Mouse (Mus musculus) forebrain, postnatal 0 days (tissue): ENCODE measurements around the gene Gm13279. TPM values are rescaled to one million over a fixed set of nuclear protein-coding genes. Genes with fewer than 3 reads are reported as not detected.
"Not testable (repeated sequence)": the region's sequence is repeated elsewhere in the genome, so short reads cannot be mapped to it uniquely, and the experiment has no call there.

Experiments
- ATAC-seq: fragments of 200-750 bp; cut with Nextera tagmentation; 2 replicates; pipeline ENCODE4 v1.8.0; 2017; ENCODE audit warnings: mild to moderate bottlenecking, moderate library complexity
- DNase-seq: peaks from one replicate; pipeline ENCODE4 v3.0.0-alpha.2; 2015
- H3K27ac ChIP-seq: fragments of 300-500 bp; sonication (generic); 2 replicates; pipeline ENCODE4 v1.5.1; 2014; ENCODE audit warnings: low read depth, mild to moderate bottlenecking, antibody characterized with exemption, low read length, moderate library complexity, mixed read lengths
- H3K27me3 ChIP-seq: fragments of 300-500 bp; sonication (generic); 2 replicates; pipeline ENCODE4 v1.6.1; 2014; ENCODE audit warnings: mild to moderate bottlenecking, low read length, mixed read lengths; ENCODE audit not compliant: insufficient read depth
- H3K36me3 ChIP-seq: fragments of 300-500 bp; sonication (generic); 2 replicates; pipeline ENCODE4 v1.6.1; 2014; ENCODE audit warnings: mild to moderate bottlenecking, moderate library complexity; ENCODE audit not compliant: insufficient read depth
- H3K4me1 ChIP-seq: fragments of 300-500 bp; sonication (generic); 2 replicates; pipeline ENCODE4 v1.6.1; 2014; ENCODE audit warnings: antibody characterized with exemption; ENCODE audit not compliant: insufficient read depth
- H3K4me2 ChIP-seq: fragments of 300-500 bp; sonication (generic); 2 replicates; pipeline ENCODE4 v1.6.1; 2014; ENCODE audit warnings: low read depth, mild to moderate bottlenecking, moderate library complexity
- H3K4me3 ChIP-seq: fragments of 300-500 bp; sonication (generic); 2 replicates; pipeline ENCODE4 v1.5.1; 2014; ENCODE audit warnings: low read depth, low read length, mixed read lengths
- H3K9ac ChIP-seq: fragments of 300-500 bp; sonication (generic); 2 replicates; pipeline ENCODE4 v1.6.1; 2014; ENCODE audit warnings: mild to moderate bottlenecking
- H3K9me3 ChIP-seq: fragments of 300-500 bp; sonication (generic); 2 replicates; pipeline ENCODE4 v1.6.1; 2016; ENCODE audit warnings: low read length
- CTCF ChIP-seq: sonication (generic); IDR thresholded peaks from 2 replicates; pipeline ENCODE4 v1.5.1; 2016; ENCODE audit warnings: antibody characterized with exemption, control low read depth, low read depth
- WGBS: fragments of 180-500 bp; shearing (Covaris S2); extraction: QIAGEN DNeasy Blood & Tissue Kit; methylation state at CpG from one replicate; pipeline ENCODE4 v1.1.7; 2014; 5-methylcytosine and 5-hydroxymethylcytosine counted together
- polyA plus RNA-seq: library from polyadenylated mRNA; unstranded; fragments of >200 nt; fragmentation: Nextera tagmentation; extraction: Ambion mirVana; gene quantifications from 2 replicates; pipeline ENCODE4 v1.2.1, GENCODE M21; 2015
- total RNA-seq: library from RNA; depleted of rRNA; stranded (reverse); fragments of >200 nt; gene quantifications from 2 replicates; pipeline ENCODE4 v1.2.3, GENCODE M21; 2014

The Gm13279 gene
- total and polyA plus RNA-seq, 2 experiments from 2014 or later: not detected

- H3K36me3 ChIP-seq, H3K4me1 ChIP-seq, H3K9me3 ChIP-seq, H3K9ac ChIP-seq, ATAC-seq, H3K27me3 ChIP-seq, H3K27ac ChIP-seq: not testable (repeated sequence)
- H3K4me2 ChIP-seq: peak overlapping the region; percentile 62
- WGBS: 0% methylated on average over 17 of the region's 28 CpGs
- peak; percentile 62 for TF ChIP-seq CTCF
- H3K4me3 ChIP-seq: peak overlapping the region; percentile 27
- DNase-seq: peak; percentile 51
Measured at GRCm38 (mm10) chr4:88760431-88760830, 36.8 kb upstream of the Gm13279 start.

GRCm38 (mm10) chr4:88761776-88762175 is 35.4 kb upstream of the Gm13279 start:
- not testable (repeated sequence) for H3K27ac ChIP-seq, H3K4me3 ChIP-seq, H3K9me3 ChIP-seq, H3K9ac ChIP-seq, H3K4me2 ChIP-seq, H3K27me3 ChIP-seq, DNase-seq, H3K36me3 ChIP-seq, ATAC-seq, H3K4me1 ChIP-seq
- 59% methylated on average over 6 of the region's 8 CpGs for WGBS

- not testable (repeated sequence) for ATAC-seq, H3K36me3 ChIP-seq, H3K9me3 ChIP-seq, H3K4me3 ChIP-seq, H3K9ac ChIP-seq, H3K4me2 ChIP-seq, H3K4me1 ChIP-seq, H3K27ac ChIP-seq, DNase-seq, H3K27me3 ChIP-seq
- 60% methylated on average over 8 of the region's 9 CpGs for WGBS
Measured at GRCm38 (mm10) chr4:88762341-88762740, 34.9 kb upstream of the Gm13279 start.

- H3K9ac ChIP-seq, ATAC-seq, H3K36me3 ChIP-seq, H3K27ac ChIP-seq, H3K4me1 ChIP-seq, H3K9me3 ChIP-seq, H3K27me3 ChIP-seq: not testable (repeated sequence)
- DNase-seq: peak; percentile 32
- 3% methylated on average over 26 of the region's 42 CpGs for WGBS
- H3K4me2 ChIP-seq: peak overlapping the region; percentile 56
- TF ChIP-seq CTCF: peak; percentile 64
- H3K4me3 ChIP-seq: peak overlapping the region; percentile 23
Measured at GRCm38 (mm10) chr4:88763384-88764018, 33.7 kb upstream of the Gm13279 start.

- no CpG with 5 or more reads among the region's 32 CpGs for WGBS
- not testable (repeated sequence) for H3K9ac ChIP-seq, H3K27ac ChIP-seq, H3K4me2 ChIP-seq, H3K36me3 ChIP-seq, H3K4me1 ChIP-seq, DNase-seq, H3K27me3 ChIP-seq, H3K9me3 ChIP-seq, H3K4me3 ChIP-seq, ATAC-seq
Measured at GRCm38 (mm10) chr4:88773534-88773933, 23.7 kb upstream of the Gm13279 start, which contains the start of gene Gm13290. Gene Gm13290, plus strand, starts transcription at chr4:88773834.

GRCm38 (mm10) chr4:88776622-88777021 is 20.6 kb upstream of the Gm13279 start, which contains the start of gene Gm13289:
Gene Gm13289, plus strand, starts transcription at chr4:88776922.
- H3K27ac ChIP-seq, H3K9ac ChIP-seq, H3K4me3 ChIP-seq, ATAC-seq, H3K9me3 ChIP-seq, H3K4me2 ChIP-seq, DNase-seq, H3K4me1 ChIP-seq, H3K27me3 ChIP-seq, H3K36me3 ChIP-seq: not testable (repeated sequence)
- no CpG with 5 or more reads among the region's 29 CpGs for WGBS

GRCm38 (mm10) chr4:88779550-88779949 is 17.6 kb upstream of the Gm13279 start, which contains the start of gene Gm13272:
Gene Gm13272, plus strand, starts transcription at chr4:88779850.
- not testable (repeated sequence) for H3K9me3 ChIP-seq, DNase-seq, H3K9ac ChIP-seq, H3K27me3 ChIP-seq, H3K27ac ChIP-seq, ATAC-seq, H3K4me3 ChIP-seq, H3K36me3 ChIP-seq, H3K4me1 ChIP-seq, H3K4me2 ChIP-seq
- WGBS: no CpG with 5 or more reads among the region's 29 CpGs

- not testable (repeated sequence) for H3K9me3 ChIP-seq, H3K4me2 ChIP-seq, ATAC-seq, H3K27me3 ChIP-seq, H3K27ac ChIP-seq, H3K36me3 ChIP-seq, H3K4me3 ChIP-seq, H3K9ac ChIP-seq, DNase-seq, H3K4me1 ChIP-seq
- WGBS: 59% methylated on average over 14 of the region's 18 CpGs
Measured at GRCm38 (mm10) chr4:88780320-88780719, 16.9 kb upstream of the Gm13279 start.

- WGBS: 18% methylated on average over 2 of the region's 7 CpGs
- ATAC-seq, H3K4me1 ChIP-seq, H3K9ac ChIP-seq, H3K27me3 ChIP-seq, H3K36me3 ChIP-seq, H3K4me3 ChIP-seq, H3K9me3 ChIP-seq, DNase-seq, H3K27ac ChIP-seq: not testable (repeated sequence)
- H3K4me2 ChIP-seq: peak within 1 kb of the TSS; percentile 34; the same call in 1 of the 2 replicates
Measured at GRCm38 (mm10) chr4:88781831-88782230, 15.4 kb upstream of the Gm13279 start, which contains the start of gene Ifnz. Gene Ifnz, plus strand, starts transcription at chr4:88782131.

- not testable (repeated sequence) for H3K4me3 ChIP-seq
Measured at GRCm38 (mm10) chr4:88782335-88782734, 14.9 kb upstream of the Gm13279 start.

More at GRCm38 (mm10) chr4:88782335-88782734, 14.9 kb upstream of the Gm13279 start:
- WGBS: 0% methylated on average over 3 of the region's 31 CpGs
- H3K4me1 ChIP-seq, H3K9me3 ChIP-seq, H3K9ac ChIP-seq, ATAC-seq, DNase-seq, H3K27me3 ChIP-seq, H3K36me3 ChIP-seq, H3K27ac ChIP-seq: not testable (repeated sequence)
- peak overlapping the region; percentile 34; the same call in 1 of the 2 replicates for H3K4me2 ChIP-seq
